Mouse (Mus musculus): ENCODE measurements around the gene Usp32.

DNA sequence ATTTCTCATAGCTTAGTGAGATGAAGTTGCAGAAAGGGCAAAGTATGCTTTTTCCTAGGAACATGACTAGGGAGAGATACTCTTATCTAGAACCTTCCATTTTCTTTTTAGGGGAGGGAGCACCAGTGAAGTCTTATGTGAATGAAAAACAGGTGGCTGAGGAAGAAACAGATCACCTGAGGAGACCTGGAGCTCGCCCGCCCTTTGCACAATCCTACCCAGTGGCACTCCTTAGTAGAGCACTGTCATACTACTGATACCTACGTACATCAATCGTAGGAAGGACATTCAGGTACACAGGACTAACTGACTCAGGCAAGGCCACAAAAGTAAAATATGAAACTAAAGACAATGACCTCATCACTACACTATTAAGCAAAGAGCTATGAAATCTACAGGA, 81.4 kb downstream of the Usp32 start:
- no peak for TF ChIP-seq EP300 (IDR thresholded peaks at IDR 0.05; ENCODE audit: insufficient read depth, low read depth, low read length)
- TF ChIP-seq POLR2A (IDR thresholded peaks at IDR 0.05; ENCODE audit: insufficient read depth, low read depth, low read length): no peak

All from heart, adult 2 months (tissue).